Mouse (Mus musculus): ENCODE data around the gene Prkacb.

Gene Prkacb

DNA sequence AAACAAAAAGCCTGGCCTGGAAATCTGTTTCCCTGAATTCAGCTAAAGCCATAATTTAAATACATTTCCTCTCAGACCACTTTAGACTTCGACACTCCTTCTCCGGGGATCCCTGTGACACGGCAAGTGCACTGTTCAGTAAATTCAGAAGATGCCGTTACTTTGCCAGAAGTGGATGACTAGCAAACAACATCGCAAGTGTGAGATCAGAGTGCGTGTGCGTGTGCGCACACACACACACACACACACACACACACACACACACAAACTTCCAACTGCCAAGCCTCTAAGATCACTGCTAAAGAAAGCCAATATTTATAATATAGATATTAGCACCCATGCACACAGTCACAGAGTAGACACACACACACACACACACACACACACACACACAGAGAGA, 131.1 kb downstream of the Prkacb start:
- no peak for DNase-seq (ENCODE audit: low read depth, low spot score)
- Histone ChIP-seq H3K36me3 (ENCODE audit: control insufficient read depth, insufficient read depth, low read length, poor library complexity, severe bottlenecking) (no peaks in the 10 kb centered on the region), H3K27me3 (ENCODE audit: control insufficient read depth, insufficient read depth, low read length, poor library complexity, severe bottlenecking) (no peaks in the 10 kb centered on the region; the same call in 1 of the 2 replicates)

DNA sequence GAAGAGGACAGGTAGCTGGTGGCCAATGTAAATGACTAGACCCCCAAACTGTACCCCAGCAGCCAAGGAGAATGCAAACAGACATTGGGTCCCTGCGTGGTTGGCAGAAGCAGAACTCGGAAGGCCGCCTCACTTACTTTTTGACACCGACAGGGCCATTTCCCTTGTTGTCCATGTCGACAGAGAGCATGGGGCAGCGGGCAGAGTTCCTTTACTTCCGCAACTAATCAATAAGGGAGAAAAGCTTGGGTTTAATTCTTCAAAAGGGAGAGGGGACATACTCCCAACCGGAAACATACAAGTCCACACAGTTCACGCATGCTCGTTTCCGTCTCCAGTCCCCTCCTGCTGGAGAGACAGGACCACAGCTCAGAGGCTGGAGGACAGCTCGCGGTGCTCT, 132.2 kb downstream of the Prkacb start:
- DNase-seq (ENCODE audit: low read depth, low spot score): no peak
- H3K36me3 ChIP-seq (ENCODE audit: control insufficient read depth, insufficient read depth, low read length, poor library complexity, severe bottlenecking): no peaks in the 10 kb centered on the region

DNA sequence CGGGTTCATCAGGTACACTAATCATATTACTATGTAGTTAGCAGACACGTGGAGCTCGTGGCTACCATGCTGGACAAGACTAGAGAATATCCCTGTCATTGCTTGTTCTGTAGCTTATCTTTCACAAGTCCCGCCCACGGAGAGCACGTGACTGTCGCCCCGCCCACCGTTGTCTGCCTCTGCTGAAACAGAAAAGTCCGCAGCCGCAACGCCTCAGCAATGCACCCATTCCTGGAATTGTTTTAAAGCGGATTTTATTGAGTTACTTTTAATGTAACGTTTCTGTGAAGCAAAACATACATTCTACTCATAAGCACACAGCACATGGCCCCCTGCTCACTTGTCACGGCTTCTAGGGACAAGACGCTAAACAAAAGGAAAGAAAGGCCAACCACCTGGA, 133.1 kb downstream of the Prkacb start:
- DNase-seq (ENCODE audit: low read depth, low spot score): no peak
- Histone ChIP-seq H3K36me3 (ENCODE audit: control insufficient read depth, insufficient read depth, low read length, poor library complexity, severe bottlenecking) (no peaks in the 10 kb centered on the region), H3K27me3 (ENCODE audit: control insufficient read depth, insufficient read depth, low read length, poor library complexity, severe bottlenecking) (no peaks in the 10 kb centered on the region; the same call in 1 of the 2 replicates)

More for the DNA sequence above, 132.2 kb downstream of the Prkacb start:
- no peaks in the 10 kb centered on the region; the same call in 1 of the 2 replicates for H3K27me3 ChIP-seq (ENCODE audit: control insufficient read depth, insufficient read depth, low read length, poor library complexity, severe bottlenecking)

Data from splenic B cell, adult 2 months (primary cell).